Mouse (Mus musculus) ES-E14 (cell line): ENCODE measurements around the gene Tmem171.

Source experiments
- CHD2 ChIP-seq: IDR thresholded peaks from 2 replicates; pipeline ENCODE4 v1.6.1; 2014; ENCODE audit warnings: mild to moderate bottlenecking, low read depth, low read length, inconsistent platforms
- ZC3H11A ChIP-seq: IDR thresholded peaks from 2 replicates; pipeline ENCODE4 v1.6.1; 2012; ENCODE audit warnings: low read depth, mild to moderate bottlenecking, inconsistent platforms, low read length, borderline replicate concordance

DNA sequence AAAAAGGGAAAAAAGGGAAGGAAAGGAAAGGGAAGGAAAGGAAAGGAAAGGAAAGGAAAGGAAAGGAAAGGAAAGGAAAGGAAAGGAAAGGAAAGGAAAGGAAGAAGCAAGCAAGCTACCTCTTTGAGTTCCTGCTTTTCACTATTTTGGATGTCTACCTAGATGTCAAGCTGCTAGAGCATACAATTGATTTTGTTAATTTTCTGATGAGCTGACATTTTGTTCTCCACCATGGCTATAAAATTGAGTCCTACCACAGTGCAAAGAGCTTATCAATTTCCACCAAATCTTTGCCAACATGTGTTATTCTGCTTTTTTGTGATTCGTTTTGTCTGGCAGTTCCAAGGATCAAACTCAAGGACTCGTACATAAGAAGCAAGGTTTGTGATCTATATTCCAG lies 43.6 kb upstream of the Tmem171 start:
- no peak for TF ChIP-seq CHD2
- no peak for TF ChIP-seq ZC3H11A
